Mouse (Mus musculus) embryonic fibroblast, embryonic 13.5 days (primary cell): ENCODE results near the gene Ifnl2.

Source experiments
- CTCF ChIP-seq: IDR thresholded peaks from 2 replicates; pipeline ENCODE4 v1.5.1; 2011; ENCODE audit warnings: mild to moderate bottlenecking, control low read depth, low read length, moderate library complexity, borderline replicate concordance; ENCODE audit not compliant: insufficient read depth
- POLR2A ChIP-seq: IDR thresholded peaks from 2 replicates; pipeline ENCODE4 v1.6.1; 2011; ENCODE audit warnings: low read depth, mild to moderate bottlenecking, control low read depth, low read length, moderate library complexity

GRCm38 (mm10) chr7:28490410-28490809, 19.8 kb downstream of the Ifnl2 start:
- no peak; the same call in 1 of the 2 replicates for TF ChIP-seq CTCF
- no peak for TF ChIP-seq POLR2A
